Mouse (Mus musculus): ENCODE data around the gene Gm49325.
A peak's percentile ranks its signal among the peaks of the same experiment; 100 is the strongest.

Gm49325 gene

DNA sequence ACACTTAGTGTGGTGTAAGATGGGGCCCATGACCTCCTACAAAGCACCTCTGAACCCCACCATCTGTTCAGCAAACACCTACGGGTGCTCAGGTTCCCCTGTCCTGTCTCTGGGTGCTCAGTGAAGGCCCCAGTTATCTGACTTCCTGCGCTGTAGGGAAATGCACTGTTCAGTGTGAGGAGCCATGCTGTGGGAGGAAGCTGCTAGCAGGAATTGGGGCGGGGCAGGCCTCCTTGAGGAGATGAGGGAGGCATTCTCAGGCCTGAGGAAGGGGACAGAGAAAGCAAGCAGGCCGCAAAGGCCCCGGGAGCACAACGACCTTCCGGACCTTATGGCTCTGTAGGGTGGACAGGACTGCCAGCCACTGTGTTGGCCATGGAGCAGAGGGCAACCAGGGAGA lies 16.9 kb upstream of the Gm49325 start:
- DNase-seq (ENCODE audit: low spot score): no peak

GRCm38 (mm10) chr10:77589749-77590148 lies 16.2 kb upstream of the Gm49325 start:
- no peak for DNase-seq (ENCODE audit: low spot score)

GRCm38 (mm10) chr10:77590812-77591211 lies 15.2 kb upstream of the Gm49325 start:
- no peak for DNase-seq (ENCODE audit: low spot score)

DNA sequence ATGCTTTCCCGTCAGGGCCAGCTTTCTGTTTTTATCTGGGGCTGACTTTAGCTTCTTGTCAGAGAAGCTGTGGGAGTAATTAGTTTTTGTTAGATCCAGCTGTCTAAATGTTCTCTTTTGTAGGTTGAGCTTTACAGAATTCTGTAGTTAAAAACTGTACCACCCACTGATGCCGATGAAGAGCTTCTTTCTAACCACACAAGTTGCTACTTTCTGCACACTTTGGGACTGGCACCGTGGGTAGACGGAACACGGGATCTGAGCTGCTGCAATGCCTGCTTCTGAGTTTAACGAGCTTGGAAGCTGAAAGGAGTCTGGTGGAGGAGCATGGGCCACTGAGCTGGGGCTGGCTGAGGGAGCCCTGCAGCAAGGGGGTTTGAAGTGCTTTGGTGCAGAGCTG lies 14.5 kb upstream of the Gm49325 start:
- no peak for DNase-seq (ENCODE audit: low spot score)

DNA sequence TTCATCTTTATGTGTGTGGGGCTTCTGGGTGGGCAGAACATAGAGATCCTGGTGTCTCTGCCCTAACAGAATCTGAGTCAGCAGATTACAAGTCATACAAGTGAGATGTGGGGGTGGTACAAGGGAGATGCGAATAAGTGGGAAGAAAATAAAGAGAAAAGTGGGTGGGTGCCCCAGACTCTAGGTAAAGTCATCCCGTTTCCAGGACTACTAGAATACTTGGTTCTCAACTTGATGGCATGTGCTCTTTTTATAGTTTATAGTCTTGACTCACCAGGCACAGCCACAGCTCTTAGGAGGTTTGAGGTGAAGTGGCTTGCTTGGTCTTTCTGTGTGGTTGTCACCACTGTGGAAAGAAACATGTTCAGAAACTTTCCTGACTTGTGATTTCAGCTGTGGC lies 9.9 kb upstream of the Gm49325 start:
- DNase-seq (ENCODE audit: low spot score): no peak

DNA sequence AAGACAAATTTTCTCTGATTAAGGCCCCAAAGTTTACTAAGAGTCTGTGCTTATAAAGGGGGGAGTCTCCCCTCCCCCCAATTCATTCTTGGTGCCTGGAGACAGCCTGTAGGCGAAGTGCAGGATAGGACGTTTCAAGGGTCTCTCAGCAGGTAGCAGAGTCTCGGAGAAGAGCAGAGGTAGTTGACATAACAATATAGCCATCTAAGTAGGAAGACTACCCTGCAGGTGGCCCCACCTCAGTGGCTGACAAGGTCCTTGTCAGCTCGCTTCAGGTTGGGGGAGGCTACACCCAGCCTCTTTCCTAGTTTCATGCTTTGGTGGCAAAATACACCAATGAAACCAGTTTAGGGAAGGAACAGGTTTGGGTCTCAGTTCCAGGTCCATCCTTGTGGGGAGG lies 3.0 kb upstream of the Gm49325 start:
- DNase-seq (ENCODE audit: low spot score): no peak

DNA sequence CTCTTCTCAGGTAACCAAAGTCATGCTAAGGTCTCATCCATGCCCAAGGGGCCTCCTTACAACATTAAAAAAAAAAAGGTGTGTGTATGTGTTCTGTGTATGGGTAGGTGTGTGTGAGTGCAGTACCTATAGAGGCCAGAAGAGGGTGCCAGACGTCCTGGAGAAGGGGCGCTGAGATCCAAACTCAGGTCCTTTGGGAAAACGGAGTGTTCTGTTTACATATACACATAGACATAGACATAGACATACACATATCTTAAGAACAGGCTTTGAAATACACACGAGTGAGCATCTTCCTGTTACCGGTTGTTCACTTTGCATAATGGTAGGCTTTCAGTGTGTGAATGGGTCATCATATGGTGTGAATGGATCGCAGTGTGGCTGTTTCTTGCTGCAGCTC lies 1.9 kb upstream of the Gm49325 start:
- no peak for DNase-seq (ENCODE audit: low spot score)

DNA sequence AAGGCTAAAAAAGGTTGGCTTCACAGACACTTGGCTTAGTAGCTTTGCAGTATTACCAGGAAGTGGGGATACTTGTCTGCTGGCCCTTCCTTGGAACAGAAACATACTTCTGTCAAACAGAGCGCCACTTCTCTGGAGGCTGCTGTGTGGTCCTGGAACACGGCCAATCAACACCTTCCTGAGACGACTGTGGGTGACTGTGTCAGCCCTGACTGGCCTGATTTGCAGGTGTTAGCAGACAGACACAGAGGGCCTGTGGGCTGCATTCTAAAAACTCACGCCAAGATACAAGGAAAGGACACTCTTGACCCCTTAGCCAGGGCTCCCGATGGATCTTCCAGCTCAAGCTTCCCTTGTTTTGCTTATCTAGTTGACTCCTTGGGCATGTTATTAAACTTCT lies 1.0 kb upstream of the Gm49325 start:
- no peak for DNase-seq (ENCODE audit: low spot score)

DNA sequence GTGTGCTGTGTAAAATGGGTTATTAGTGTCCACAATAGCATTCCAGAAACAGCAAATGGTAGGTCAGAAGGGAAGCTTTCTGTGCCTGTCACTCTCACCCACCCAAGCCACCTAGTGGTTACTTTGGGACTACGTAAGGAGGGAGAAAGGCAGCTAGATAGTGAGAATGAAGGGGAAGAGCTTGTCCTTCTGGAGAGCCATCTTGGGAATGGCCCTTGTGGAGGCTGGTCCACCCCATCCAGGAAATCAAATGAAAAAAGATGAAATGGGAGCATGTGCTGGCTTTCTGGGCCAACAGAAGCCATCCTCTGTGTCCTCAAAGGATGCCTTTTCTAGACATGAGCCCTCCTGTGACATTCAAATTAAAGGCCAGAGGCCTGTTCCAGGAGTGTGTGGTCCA lies 629 bp upstream of the Gm49325 start:
- no peak for DNase-seq (ENCODE audit: low spot score)

DNA sequence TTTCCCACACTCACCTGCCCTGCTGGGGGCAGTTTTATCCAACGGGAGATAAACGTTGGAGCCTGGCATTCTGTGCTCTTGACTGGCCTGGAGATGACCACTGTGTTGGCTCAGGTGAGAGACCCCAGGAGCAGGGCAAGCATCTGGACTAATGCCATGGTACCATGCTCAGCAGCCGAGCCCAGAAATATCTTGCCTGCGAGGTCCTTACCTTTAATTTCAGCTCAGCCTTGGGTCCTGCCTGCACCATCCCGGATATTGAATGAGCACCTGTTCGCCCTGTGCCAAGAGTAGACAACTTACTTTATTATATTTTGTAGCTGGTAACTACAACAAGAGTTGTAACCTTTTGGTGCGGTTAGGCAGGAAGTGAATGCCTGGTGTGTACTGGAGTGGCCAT lies 858 bp downstream of the Gm49325 start:
- DNase-seq (ENCODE audit: low spot score): no peak

GRCm38 (mm10) chr10:77607441-77607840 lies 1.4 kb downstream of the Gm49325 start:
- no peak for DNase-seq (ENCODE audit: low spot score)

DNA sequence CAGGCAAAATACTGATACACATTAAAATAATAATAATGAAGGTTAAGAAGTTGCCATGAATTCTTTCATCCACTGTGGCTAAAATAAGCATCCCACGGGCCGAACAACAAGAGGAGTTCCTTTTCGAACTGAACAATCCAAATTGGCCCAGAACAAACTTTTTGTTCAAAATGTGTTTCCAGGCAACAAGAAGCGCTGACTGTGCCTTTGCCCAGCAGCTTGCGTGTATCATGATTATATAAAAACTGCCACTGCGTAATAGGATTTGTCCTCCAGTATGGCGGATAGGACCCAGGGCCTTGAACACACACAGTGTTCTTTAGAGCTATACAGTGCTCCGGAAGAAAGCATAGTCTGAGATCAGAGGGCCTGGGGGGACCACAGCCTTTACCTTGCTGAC lies 2.6 kb downstream of the Gm49325 start:
- no peak for DNase-seq (ENCODE audit: low spot score)

- no peak for DNase-seq (ENCODE audit: low spot score)
Observed at GRCm38 (mm10) chr10:77610221-77610961, 4.4 kb downstream of the Gm49325 start.

DNA sequence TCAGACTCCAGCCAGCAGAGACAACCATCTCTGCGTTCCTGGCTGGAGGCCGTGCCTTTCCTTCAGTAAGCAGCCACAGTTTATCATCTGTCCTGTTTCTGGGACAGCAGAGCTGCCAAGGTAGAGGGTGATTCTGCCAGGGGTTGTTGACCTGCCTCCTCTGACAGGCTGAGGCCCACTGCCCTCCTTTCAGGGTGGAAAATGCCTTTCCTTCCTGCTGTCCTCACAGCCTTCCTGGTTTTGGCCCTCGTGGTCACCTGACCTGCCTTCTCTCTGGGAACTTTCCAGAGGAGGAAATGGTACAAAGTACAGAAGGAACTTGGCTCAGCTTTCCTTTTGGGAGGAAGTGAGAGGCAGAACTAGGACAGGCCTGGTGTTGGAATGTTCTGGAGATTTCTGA lies 7.4 kb downstream of the Gm49325 start:
- DNase-seq (ENCODE audit: low spot score): no peak

GRCm38 (mm10) chr10:77615647-77616046 lies 9.7 kb downstream of the Gm49325 start:
- DNase-seq (ENCODE audit: low spot score): no peak

DNA sequence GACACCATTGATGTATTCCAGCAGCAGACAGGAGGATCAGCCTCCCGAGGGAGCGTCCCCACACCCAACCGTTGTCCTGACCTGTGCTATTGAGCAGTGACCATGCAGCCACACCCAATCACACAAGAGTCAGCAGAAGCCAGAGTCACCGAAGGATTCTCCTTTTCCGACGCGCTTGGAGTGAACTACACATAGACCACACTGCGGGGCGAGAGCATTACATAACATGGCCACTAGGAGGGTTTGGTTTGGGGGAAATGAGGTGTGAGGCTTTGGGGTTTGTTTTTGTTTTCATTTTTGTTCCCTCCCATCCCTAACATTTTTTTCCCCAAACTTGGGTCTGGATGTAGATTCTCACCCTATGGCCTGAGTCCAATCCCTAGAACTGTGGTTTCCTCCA lies 10.2 kb downstream of the Gm49325 start:
- DNase-seq (ENCODE audit: low spot score): no peak

DNA sequence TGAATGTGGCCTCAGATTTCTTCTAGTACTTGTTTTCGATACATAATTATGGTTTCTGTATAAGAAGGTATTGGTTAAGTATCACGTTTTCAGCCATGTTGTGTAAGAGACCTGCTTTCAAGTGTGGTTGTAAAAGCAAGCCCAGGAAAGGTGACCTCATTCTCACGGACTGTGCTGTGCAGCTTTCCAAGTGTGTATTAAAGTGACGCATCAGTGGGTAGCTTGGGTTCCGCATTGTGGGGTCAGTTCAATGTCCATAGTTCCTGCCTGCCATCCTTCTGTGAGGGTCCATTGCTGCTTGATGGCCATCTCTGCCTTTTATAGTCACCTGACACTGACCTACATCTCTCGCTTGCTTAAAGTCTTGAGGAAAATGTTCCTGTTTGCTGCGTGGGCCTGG lies 10.9 kb downstream of the Gm49325 start:
- no peak for DNase-seq (ENCODE audit: low spot score)

DNA sequence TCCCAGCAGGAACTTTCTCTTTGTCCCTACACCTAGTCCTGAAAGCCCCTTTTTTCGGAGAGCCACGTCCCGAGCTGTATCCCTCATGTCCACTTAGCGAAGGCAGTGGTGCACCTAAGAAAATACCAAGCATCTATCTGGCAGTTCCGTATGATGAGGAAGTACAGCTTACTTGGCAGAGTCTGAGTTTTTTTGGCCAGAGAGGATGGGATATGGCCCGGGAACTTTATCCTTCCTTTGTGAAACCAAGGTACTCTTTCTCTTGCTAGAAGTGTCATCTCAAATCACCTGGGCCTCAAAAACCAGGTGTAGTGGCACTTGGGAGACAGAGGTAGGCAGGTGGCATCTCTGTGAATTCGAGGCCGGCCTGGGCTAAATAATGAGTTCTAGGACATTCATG lies 15.5 kb downstream of the Gm49325 start:
- DNase-seq (ENCODE audit: low spot score): no peak

GRCm38 (mm10) chr10:77622055-77622988 lies 16.3 kb downstream of the Gm49325 start, which contains the start of gene Ube2g2:
Gene Ube2g2, plus strand, starts transcription at chr10:77622275.
- no peak for DNase-seq (ENCODE audit: low spot score)

- no peak for DNase-seq (ENCODE audit: low spot score)
Observed at GRCm38 (mm10) chr10:77623069-77623492, 17.1 kb downstream of the Gm49325 start.

DNA sequence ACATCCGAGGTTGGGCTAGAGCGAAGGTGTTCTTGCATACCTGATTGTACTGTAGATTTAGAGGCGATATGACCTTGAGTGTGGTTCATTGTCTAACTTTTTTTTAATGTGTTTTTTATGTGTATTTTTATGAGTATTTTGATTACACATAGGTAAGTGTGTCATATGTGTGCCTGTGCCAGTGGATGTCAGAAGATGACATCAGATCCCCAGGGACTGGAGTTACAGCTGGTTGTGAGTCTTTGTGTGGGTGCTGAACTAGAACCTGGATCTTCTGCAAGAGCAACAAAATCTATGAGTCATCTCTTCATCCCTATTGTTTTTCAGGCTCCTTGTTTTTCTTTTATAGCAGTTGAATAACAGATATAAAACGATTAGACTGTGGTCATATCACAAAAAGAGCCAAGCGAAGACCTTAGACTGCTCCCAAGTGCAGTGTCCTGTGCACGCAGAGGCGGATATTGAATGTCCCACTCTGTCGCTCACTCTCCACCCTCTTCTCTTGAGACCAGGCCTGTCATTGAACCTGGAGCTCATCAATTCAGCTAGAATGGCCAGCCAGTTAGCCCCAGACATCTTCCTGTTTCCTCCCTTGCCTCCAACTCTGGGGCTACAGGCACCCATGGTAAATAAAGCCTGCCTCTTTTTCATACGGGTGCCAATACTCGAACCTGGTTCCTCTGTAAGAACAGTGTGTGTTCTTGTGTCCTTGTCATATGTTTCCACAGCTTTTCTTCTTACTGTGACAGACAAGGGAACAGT lies 17.8 kb downstream of the Gm49325 start:
- no peak for DNase-seq (ENCODE audit: low spot score)

DNA sequence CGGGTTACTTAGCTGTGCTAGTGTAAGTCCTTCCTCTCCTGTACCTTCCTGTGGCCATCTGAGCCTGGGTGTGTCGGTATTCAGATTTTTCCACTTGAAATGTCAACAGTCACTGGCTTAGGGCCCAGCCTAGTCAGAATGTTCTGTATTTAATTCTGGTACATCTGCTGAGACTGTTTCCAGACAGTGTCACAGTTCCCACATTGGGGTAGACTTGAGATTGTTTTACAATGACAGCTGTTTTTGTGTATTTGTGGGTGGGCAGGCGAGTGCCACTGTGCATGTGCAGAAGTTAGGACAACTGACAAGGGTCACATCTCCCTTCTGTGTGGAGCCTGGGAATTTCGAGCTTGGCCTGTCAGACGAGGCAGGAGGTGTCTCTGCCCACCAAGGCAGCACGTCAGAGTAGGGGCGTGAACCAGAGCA lies 18.6 kb downstream of the Gm49325 start:
- DNase-seq (ENCODE audit: low spot score): peak; percentile 81
